Mouse (Mus musculus): ENCODE measurements around the gene 6330409D20Rik.
A peak's percentile ranks its signal among the peaks of the same experiment; 100 is the strongest.

The 6330409D20Rik gene

GRCm38 (mm10) chr2:32740916-32741272 lies at the start of gene 6330409D20Rik:
Gene 6330409D20Rik (minus strand): TSS chr2:32741016.
- DNase-seq (ENCODE audit: low spot score), result no peak

GRCm38 (mm10) chr2:32788581-32788980 lies 47.8 kb upstream of the 6330409D20Rik start:
- DNase-seq (ENCODE audit: low spot score), result no peak

- DNase-seq (ENCODE audit: low spot score), result no peak
These were observed 46.4 kb upstream of the 6330409D20Rik start for GRCm38 (mm10) chr2:32787176-32787575.

GRCm38 (mm10) chr2:32784048-32784681 lies 43.3 kb upstream of the 6330409D20Rik start, which contains the start of gene Cfap157:
Gene Cfap157 (minus strand): TSS chr2:32784428.
- no peak for DNase-seq (ENCODE audit: low spot score)

GRCm38 (mm10) chr2:32781710-32782109 lies 40.9 kb upstream of the 6330409D20Rik start:
- DNase-seq (ENCODE audit: low spot score), result no peak

- DNase-seq (ENCODE audit: low spot score), result no peak
These were observed 38.9 kb upstream of the 6330409D20Rik start for GRCm38 (mm10) chr2:32779714-32780113.

- DNase-seq (ENCODE audit: low spot score), result no peak
These were observed 38.3 kb upstream of the 6330409D20Rik start for GRCm38 (mm10) chr2:32779131-32779530.

GRCm38 (mm10) chr2:32778081-32778480 lies 37.3 kb upstream of the 6330409D20Rik start:
- DNase-seq (ENCODE audit: low spot score), result no peak

- no peak for DNase-seq (ENCODE audit: low spot score)
These were observed 35.4 kb upstream of the 6330409D20Rik start for GRCm38 (mm10) chr2:32776192-32776591.

GRCm38 (mm10) chr2:32775359-32776074 lies 34.7 kb upstream of the 6330409D20Rik start, which contains the start of the genes Ttc16 and Ptrh1:
Gene Ttc16 (minus strand): TSS chr2:32775633.
Gene Ptrh1 (plus strand): TSS chr2:32775786.
- DNase-seq (ENCODE audit: low spot score), result peak; percentile 90

GRCm38 (mm10) chr2:32772626-32773279 lies 31.9 kb upstream of the 6330409D20Rik start:
- DNase-seq (ENCODE audit: low spot score), result no peak

GRCm38 (mm10) chr2:32771886-32772285 lies 31.1 kb upstream of the 6330409D20Rik start:
- no peak for DNase-seq (ENCODE audit: low spot score)

- no peak for DNase-seq (ENCODE audit: low spot score)
These were observed 28.7 kb upstream of the 6330409D20Rik start for GRCm38 (mm10) chr2:32769327-32770085.

GRCm38 (mm10) chr2:32768661-32769285 lies 28.0 kb upstream of the 6330409D20Rik start:
- no peak for DNase-seq (ENCODE audit: low spot score)

GRCm38 (mm10) chr2:32767241-32767640 lies 26.4 kb upstream of the 6330409D20Rik start:
- no peak for DNase-seq (ENCODE audit: low spot score)

- no peak for DNase-seq (ENCODE audit: low spot score)
These were observed 22.5 kb upstream of the 6330409D20Rik start for GRCm38 (mm10) chr2:32763353-32763752.

GRCm38 (mm10) chr2:32761859-32762258 lies 21.0 kb upstream of the 6330409D20Rik start:
- no peak for DNase-seq (ENCODE audit: low spot score)

GRCm38 (mm10) chr2:32761361-32761760 lies 20.5 kb upstream of the 6330409D20Rik start:
- DNase-seq (ENCODE audit: low spot score), result no peak

GRCm38 (mm10) chr2:32759001-32759400 lies 18.2 kb upstream of the 6330409D20Rik start:
- DNase-seq (ENCODE audit: low spot score), result no peak

- no peak for DNase-seq (ENCODE audit: low spot score)
These were observed 17.7 kb upstream of the 6330409D20Rik start for GRCm38 (mm10) chr2:32758503-32758902.

- peak; percentile 91 for DNase-seq (ENCODE audit: low spot score)
These were observed 16.4 kb upstream of the 6330409D20Rik start, which contains the start of gene Tor2a for GRCm38 (mm10) chr2:32757056-32757845. Gene Tor2a (plus strand): TSS chr2:32757234.

Data from urinary bladder, postnatal 10 days (tissue).